Mouse (Mus musculus) stomach, postnatal 0 days (tissue): ENCODE data around the gene Eif4ebp2.

Experiments
- CTCF ChIP-seq: IDR thresholded peaks from 2 replicates; pipeline ENCODE4 v1.5.1; 2016; ENCODE audit warnings: antibody characterized with exemption, low read depth, mild to moderate bottlenecking, moderate library complexity
- EP300 ChIP-seq: optimal IDR thresholded peaks from 2 replicates; pipeline ENCODE3; 2016; ENCODE audit warnings: antibody characterized with exemption

DNA sequence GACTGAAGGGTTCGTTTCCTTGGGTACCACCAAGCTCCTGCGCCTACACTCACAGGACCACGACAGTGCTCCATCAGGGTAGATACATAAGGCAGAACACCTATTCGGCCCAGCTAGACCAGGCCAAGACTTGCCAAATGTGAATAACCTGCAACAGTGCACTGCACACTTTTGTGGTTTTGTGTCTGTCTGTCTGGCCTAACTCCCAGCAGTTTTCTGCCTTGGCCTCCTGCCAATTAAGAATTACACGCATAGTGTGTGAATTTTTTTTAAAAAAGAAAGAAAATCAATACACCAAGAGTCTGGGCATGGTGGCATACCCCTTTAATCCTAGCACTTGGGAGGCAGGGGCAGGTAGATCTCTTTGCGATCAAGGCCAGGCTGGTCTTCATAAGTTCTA is 24.5 kb downstream of the Eif4ebp2 start:
- TF ChIP-seq CTCF: no peak
- TF ChIP-seq EP300: no peak
